Mouse (Mus musculus) erythroblast, embryonic 14.5 days (primary cell): Measurements from ENCODE around the gene Hist1h2ah.

ENCODE experiments used
- GATA1 ChIP-seq: IDR thresholded peaks from 2 replicates; pipeline ENCODE4 v1.6.1; 2012; ENCODE audit warnings: low read length, inconsistent platforms, mixed read lengths
- TAL1 ChIP-seq: IDR thresholded peaks from 3 replicates; pipeline ENCODE4 v1.6.1; 2012; ENCODE audit warnings: low read length, inconsistent platforms, mixed read lengths

GRCm38 (mm10) chr13:22051523-22051859, 16.1 kb upstream of the Hist1h2ah start:
- TF ChIP-seq TAL1: no peak
- no peak for TF ChIP-seq GATA1
